Mouse (Mus musculus): ENCODE results near the gene Rita1. TPM values are rescaled to one million over a fixed set of nuclear protein-coding genes. Genes with fewer than 3 reads are reported as not detected.

The Rita1 gene
- total RNA-seq, 2 experiments from 2014 or later: 3.9 TPM; not detected in 1

DNA sequence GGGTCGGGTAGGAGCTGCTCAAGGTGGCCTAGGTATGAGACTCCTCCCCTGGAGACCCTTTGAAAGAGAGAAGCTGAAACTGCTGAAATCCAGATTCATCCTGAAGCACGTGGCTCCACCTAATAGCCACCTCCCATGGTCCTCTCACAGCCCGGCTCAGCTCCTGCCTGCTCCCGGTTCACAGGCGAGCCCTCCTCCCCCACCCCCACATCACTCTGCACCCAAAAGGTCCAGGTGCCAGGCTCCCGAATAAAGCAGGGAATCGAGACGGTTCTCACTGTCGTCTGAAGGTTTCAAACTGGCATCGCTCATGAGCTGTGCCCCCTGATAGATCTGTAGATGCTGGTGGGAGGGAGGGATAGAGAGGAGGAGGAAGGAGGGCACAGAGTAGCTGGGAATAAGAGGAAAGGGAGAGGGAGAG lies 7.1 kb downstream of the Rita1 start:
- no peak for ATAC-seq (replicated peaks; ENCODE audit: low FRiP score, poor library complexity, severe bottlenecking)

DNA sequence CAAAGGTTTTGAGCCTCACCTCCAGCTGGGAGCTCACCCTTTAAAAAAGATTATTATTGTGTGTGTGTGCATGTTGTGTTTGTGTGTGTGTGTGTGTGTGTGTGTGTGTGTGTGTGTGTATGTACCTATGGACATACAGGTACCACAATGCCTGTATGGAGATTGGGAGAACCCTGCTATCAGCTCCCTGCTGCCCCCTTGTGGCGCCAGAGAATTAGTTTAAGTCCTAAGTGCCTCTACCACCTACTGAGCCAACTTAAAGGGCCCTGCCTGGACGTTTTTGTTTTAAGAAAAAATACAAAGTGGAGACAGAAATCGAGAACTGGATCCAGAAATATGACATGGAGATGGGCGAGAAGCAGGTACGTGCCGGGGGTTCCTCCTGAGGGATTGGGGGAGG lies 7.5 kb downstream of the Rita1 start:
- peak; percentile 57; the same call in 1 of the 2 replicates for ATAC-seq (replicated peaks; ENCODE audit: low FRiP score, poor library complexity, severe bottlenecking)

DNA sequence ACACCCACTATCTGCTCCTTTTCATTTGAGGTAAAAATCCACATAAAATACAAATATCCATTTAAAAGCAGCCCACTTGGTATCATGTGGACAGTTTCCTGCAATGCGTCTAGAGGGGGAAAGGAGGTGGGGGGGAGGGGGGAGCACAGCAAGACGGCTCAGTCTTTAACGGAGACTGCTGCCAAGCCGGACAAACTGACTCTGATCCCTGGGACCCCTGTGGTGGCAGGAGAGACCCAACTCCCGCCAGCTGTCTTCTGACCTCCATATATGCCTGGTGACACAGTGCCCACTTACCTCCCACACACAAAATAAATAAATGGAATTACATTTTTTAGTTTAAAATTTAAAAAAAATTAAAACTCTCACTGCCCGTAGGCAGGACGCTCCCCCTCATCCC lies 8.9 kb downstream of the Rita1 start:
- ATAC-seq (replicated peaks; ENCODE audit: low FRiP score, poor library complexity, severe bottlenecking): no peak

DNA sequence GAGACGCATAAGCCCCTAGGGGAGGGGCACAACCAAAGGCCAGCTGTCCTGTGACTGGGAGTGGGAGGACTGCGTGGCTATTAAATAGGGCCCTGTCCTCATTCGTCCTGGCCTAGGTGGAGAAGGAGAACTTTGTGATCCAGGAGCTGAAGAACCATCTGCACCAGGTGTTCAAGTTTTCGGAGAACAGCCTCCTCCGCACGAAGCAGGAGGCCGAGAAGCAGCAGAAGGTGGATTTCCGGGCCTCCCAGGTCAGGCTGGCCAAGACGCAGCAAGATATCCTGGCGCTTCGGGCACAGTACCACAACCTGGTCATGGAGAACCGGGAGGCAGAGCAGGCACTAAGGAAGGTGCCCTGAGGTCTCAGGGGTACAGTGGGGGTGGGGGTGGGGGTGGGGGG lies 10.2 kb downstream of the Rita1 start:
- no peak for ATAC-seq (replicated peaks; ENCODE audit: low FRiP score, poor library complexity, severe bottlenecking)

DNA sequence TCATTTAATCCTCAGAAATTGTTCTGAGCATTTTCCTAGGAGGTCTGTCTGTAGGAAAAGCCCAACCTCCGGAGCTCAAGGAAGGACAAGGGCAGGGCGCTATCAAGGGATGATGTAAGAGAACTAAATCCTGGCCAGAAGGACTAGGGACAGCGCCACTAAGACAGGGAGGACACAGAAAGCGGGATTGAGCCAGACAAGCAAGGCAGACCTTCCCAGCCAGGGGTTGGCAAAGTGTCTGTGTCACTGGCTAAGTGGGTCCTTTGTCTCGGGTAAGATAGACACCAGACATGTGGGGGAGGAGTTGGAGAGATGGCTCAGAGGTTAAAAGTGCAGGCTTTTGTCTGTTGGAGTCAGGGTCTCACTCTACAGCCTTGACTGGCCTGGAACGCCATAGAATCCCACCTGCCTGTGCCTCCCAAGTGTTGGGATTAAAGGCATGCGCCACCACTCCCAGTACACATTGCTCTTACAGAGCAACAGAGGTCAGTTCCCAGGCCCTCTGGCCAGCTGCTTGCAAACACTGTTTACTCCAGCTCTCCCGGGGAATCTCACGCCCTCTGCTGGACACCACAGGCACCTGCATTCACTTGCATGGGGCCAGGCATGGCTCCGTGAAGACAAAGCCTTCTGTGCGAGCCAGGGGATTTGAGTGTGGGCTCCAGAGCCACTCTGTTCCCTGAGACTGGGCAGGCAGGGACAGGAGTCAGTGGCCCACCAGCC lies 11.3 kb downstream of the Rita1 start:
- ATAC-seq (replicated peaks; ENCODE audit: low FRiP score, poor library complexity, severe bottlenecking): peak; percentile 44

DNA sequence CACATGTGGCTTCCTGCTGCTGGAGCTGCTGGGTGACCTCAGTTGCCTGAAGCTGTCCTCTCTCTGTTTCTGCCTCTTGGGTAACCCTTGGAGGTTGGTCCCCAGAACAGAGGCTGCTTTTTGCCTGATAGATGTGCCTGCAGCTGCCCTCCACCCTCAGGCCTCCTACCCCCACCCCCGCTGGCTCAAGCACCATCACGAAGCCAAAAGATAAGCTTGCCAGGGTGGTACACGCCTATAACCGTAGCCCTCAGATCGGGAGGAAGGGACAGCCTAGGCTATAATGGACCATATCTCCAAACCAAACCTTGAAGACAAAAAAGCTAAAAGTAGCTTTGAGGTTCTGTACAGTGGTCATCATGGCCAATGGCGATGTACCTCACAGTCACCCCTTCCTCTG lies 12.8 kb downstream of the Rita1 start:
- peak; percentile 83 for ATAC-seq (replicated peaks; ENCODE audit: low FRiP score, poor library complexity, severe bottlenecking)

DNA sequence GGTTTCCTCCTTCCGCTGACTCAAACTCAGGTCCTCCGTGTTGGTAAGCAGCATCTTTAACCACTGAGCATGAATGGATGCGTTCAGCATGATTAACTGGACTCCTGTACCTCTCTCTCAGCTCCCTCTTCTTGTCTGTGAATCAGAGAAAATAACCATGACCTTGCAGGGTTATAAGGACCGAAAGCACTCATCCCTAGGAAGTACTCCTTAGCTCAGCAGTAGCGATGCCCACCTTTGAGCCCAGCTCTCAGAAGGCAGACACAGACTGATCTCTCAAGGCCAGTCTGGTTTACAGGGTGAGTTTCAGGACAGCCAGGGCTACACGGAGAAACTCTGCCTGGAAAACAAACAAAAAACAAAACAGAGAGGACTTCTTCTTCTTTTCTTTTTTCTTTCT lies 17.9 kb downstream of the Rita1 start:
- no peak for ATAC-seq (replicated peaks; ENCODE audit: low FRiP score, poor library complexity, severe bottlenecking)

DNA sequence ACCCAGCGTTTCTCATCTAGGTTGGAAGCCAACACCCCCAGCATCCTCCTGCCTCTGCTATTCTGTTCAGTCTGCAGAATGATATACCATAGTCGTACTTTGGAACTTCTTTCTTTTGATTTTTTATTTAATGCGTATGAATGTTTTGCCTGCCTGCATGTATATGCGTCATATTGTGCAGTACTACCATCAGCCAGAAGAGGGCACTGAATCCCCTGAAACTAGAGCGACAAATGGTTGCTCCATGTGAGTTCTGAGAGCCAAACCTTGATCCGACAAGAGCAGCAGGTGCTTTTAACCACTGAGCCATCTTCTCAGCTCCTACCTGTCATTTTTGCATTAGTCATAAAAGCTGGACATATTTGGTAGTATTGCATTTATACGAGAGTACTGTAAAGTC lies 20.2 kb downstream of the Rita1 start:
- ATAC-seq (replicated peaks; ENCODE audit: low FRiP score, poor library complexity, severe bottlenecking): no peak

DNA sequence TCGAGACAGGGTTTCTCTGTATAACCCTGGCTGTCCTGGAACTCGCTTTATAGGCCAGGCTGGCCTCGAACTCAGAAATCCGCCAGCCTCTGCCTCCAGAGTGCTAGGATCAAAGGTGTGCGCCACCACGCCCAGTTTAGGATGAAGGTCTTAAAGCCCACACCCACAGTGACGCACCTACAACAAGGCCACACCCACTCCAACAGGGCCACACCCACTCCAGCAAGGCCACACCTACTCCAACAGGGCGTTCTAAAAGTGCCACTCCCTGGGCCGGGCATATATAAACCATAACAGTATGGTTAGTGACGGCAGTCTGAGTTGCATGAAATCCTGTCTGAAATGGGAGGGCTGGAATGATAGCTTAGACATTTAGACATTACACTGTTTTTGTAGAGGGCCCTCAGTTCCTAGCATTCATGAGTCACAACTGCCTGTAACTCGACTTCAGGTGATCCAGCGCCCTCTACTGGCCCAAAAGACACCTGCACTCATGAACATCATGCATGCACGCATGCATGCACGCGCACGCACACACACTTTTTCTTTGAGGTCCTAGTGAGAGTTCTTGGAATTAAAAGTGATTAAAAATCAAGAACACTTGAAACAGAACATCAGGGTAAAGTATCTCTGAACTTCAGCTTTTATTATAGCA lies 21.9 kb downstream of the Rita1 start:
- ATAC-seq (replicated peaks; ENCODE audit: low FRiP score, poor library complexity, severe bottlenecking): no peak

DNA sequence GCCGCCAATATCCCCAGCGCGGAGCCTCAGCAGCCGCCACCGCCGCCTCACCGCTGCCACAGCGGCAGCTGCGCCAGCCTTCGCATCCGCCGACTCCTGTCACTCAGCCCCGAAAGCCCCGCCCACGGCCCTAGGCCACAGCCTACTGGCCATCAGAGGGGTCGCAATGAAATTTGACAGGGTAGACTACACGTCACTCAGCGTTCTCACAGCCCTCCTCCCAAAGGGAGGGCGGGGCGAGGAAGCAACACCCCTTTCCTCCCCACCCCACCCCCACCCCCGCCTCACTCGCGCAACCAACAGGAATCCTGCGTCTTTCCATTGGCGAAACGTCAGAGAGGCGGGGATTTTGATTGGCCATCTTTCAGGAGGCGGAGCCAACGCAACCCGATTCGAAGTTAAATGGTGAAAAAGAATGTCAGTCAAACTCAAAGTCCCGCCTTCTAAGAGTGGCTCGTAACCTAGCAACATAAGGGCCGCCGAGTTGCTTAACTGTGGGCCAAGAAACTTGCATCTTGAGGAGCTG lies 23.8 kb downstream of the Rita1 start, which contains the start of the genes Tpcn1 and Iqcd:
Tpcn1 (minus strand) TSS at position 105 of the 526 bp plus-strand sequence.
Iqcd (plus strand) TSS at position 448 of the 526 bp plus-strand sequence.
- peak; percentile 80 for ATAC-seq (replicated peaks; ENCODE audit: low FRiP score, poor library complexity, severe bottlenecking)

DNA sequence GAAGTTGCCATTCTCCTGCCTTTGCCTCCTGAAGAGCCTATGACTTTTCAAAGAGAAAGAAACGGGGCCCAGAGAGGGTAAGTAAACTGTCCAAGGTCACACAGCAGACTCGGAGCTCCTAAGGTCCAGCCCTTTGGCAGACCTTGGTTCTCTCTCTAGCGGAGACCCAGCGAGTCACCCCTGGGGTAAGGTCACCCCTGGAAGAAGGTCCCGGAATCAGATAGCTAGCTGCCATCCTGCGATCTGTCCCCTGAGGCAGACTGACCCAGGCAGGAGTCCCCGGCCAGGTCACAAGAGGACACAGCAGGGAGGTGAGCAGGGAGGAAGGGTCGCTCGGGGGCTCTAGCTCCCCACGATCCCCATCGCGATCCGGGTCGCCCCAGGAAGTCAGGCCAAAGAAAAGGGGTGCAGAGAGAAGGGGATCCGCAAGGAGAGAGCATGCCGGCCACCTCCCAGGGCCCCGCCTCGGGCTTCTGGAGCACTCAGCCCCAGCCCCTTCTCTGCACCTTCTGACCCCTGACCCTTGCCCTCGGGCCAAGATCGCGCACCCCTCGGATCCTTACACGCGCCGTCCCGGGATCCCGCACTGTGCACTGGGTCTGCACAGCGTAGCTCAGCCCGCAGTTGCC lies 24.3 kb downstream of the Rita1 start:
- peak; percentile 4 for ATAC-seq (replicated peaks; ENCODE audit: low FRiP score, poor library complexity, severe bottlenecking)

DNA sequence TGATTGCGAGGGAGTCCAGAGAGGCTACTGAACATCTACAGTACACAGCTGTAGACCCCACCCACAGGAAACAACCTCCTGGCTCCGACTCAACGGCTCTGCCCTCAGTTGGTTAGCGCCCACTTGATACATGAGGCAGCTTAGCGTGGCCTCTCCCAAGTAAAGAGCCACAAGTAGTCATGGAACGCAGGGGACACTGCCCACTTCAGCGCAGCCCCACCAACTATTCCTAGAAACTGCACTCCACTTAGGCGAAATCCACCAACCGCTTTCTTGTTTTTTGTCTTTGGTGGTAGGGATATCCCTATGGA lies 24.8 kb downstream of the Rita1 start:
- peak; percentile 64 for ATAC-seq (replicated peaks; ENCODE audit: low FRiP score, poor library complexity, severe bottlenecking)

DNA sequence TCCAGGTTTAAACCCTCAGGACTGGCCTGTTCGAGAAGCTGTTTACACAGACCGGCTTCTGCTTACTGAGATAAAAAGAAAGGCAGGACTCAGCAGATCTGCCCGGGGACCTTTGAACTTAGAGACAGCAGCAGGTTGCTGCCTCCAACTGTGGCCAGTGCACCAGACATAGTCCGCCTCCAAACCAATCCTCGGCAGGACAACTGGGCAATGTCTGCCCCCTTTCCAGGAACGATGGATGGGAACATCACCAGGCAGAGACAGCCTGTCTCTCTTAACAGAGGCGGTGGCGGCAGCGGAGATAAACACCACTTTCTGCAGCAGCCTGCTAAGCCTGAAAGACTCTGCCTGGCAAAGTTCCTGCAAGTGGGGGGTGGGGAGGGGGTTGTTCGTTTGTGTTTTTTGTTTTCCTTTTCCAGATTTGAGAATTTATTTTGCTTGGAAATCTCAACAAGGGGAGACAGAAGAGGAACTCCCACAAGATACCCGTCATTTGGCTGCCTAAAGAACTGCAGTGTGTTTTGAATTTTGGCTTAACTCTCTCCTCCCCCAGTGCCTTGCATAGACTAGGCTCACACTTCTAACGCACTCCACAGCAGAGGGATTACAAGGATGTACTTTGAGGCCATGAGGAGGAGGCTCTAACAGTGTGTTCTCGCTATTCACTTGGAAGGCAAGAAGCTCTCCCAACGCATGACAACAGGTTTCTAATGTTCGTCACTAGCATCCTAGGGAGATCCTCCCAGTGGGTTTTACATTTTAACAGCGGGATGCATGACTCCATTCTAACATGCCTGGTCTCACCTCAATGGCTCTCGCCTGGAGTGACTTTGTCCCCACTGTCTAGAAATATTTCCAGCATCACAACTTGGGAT lies 25.4 kb downstream of the Rita1 start:
- ATAC-seq (replicated peaks; ENCODE audit: low FRiP score, poor library complexity, severe bottlenecking): peak; percentile 45

DNA sequence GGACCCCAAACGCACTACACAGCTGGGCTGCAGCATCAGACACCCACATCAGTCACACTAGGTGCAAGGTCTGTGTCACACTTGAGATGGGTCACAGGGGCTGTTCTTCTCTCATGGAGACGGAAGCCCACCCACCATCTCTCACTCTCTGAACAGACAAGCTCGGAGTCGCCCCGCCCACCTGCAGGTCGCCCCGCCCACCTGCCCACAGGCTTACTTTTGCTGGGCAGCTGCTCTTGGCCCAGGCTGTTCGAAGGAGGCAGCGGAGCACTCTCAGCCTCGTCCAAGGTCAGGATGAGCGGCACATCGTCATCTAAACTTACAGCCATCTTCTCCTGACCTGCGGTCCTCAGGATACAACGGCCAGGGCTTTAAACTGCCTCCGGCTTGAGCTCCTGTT lies 27.4 kb downstream of the Rita1 start:
- ATAC-seq (replicated peaks; ENCODE audit: low FRiP score, poor library complexity, severe bottlenecking): no peak

DNA sequence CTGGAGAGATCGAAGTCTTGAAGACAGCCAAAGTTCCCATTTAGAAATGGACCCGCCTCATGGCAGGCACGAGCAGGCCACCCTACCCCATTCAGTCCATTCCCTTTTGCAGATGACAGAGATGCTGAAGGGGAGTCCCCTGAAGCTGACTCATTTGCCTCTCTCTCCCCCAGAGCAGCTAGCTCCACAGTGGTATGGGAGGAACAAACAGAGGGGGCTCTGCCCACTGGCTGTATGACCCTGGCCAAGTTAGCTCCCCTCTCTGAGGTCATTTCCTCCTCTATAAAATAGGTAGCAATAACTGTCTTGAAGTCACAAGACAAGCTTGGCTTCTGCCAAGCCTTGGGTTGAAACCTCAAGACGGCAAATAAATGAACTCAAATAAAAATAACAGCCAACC lies 28.9 kb downstream of the Rita1 start:
- no peak for ATAC-seq (replicated peaks; ENCODE audit: low FRiP score, poor library complexity, severe bottlenecking)

DNA sequence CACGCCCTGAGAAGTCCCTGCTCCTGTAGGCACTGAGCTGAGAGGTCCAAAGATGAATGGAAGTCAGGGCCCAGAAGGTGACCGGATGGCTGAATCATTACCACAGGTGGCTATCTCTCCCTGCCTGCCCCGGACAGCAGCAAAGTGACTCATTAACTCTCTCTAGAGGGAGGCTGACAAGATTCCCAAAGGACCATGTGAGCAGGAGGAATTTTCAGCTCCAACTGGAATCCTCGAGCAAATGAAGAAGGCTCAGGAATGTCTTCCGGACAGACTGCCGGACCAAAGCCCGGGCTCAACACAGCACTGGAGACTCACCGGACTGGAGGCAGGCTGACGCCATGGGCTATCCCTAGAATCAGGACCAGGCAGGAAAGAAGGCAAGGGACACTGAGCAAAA lies 30.4 kb downstream of the Rita1 start:
- ATAC-seq (replicated peaks; ENCODE audit: low FRiP score, poor library complexity, severe bottlenecking): no peak

DNA sequence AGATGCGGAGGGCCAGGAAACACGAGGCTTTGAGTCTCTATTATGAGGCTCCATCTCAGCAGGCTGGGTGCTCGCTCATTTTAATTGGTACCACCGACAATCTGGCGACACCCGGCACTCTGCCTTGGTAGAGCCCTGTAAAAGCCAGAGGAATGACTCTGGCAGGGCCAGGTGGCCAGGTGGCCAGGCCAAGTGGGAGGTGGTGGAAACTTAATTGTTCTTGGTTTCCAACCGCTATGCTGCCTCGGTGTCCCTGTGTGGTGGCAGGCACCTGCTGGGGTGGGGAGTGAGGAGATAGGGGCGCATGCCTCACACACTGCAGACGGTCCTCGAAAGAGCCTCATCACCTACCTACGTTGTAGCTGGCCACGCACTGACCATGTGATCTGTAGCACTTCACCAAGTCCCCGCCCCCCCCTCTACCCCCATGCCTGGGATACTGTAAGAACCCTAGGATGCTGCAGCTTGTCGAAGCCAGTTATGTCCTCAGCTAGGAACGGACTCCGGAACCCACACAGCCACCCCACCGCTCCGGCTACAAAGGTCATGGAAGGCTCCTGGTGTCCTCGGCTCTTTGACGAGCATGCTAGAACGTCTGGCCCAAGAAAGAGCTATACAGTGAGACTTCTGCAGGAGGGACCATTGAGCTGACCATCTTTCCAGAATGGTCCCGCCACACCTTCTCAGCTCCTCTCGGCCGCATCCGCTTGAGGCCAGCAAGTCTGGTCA lies 32.3 kb downstream of the Rita1 start:
- ATAC-seq (replicated peaks; ENCODE audit: low FRiP score, poor library complexity, severe bottlenecking): no peak

DNA sequence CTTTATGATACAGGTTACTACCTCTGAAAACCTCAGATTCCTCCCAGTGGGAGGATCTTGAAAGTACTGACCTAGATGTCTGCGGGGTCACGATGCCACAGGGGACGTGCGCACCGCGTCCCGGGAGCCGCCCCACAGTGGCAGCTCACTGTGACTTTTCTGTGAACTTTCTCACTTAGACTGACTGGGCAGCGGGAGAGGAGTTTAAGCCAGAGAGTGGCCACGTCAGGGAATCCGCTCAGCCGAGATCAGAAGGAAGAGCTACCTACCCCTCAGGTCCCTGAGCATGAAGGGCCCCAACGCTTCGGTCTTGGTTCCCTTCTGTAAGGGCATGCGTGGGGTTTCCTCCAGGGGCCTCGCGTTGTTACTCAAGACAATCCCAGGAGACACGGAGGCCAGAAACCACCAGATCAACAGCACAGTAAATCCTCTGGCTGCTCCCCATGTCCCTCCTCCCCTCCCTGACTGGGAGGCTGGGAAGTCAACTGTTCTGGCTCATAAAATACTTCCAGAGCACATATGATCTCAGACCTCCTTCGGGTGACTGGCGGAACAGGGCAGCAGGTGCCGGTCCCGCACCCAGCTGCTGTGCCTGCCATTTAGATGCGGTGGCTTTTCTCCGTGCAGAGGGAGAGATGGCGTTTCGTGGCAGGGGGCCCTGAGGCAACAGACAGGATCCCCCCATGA lies 33.0 kb downstream of the Rita1 start:
- ATAC-seq (replicated peaks; ENCODE audit: low FRiP score, poor library complexity, severe bottlenecking): no peak

Data from erythroid progenitor cell, adult 5-6 weeks (primary cell).